Mouse (Mus musculus) urinary bladder, postnatal 4 days (tissue): ENCODE data around the gene Gm49380.

Source experiments
- DNase-seq, 2 experiments: peaks; one replicate each; pipeline ENCODE4 v3.0.0; 2021 to 2022; ENCODE audit warnings: low spot score in 2 of 2

The Gm49380 gene

GRCm38 (mm10) chr9:44093612-44094503 is 19.4 kb downstream of the Gm49380 start:
- peak; percentile 73 to 86 for DNase-seq

- DNase-seq, result no peak
Measured at GRCm38 (mm10) chr9:44088877-44089608, 24.3 kb downstream of the Gm49380 start.

GRCm38 (mm10) chr9:44087761-44088455 is 25.4 kb downstream of the Gm49380 start:
- DNase-seq, result no peak

- DNase-seq, result no peak
Measured at GRCm38 (mm10) chr9:44086960-44087359, 26.3 kb downstream of the Gm49380 start.

- DNase-seq, result no peak
Measured at GRCm38 (mm10) chr9:44085741-44086665, 27.3 kb downstream of the Gm49380 start.

- DNase-seq, result no peak
Measured at GRCm38 (mm10) chr9:44085276-44085675, 28.0 kb downstream of the Gm49380 start.

- peak; percentile 87 to 91 for DNase-seq
Measured at GRCm38 (mm10) chr9:44084659-44085229, 28.6 kb downstream of the Gm49380 start.

GRCm38 (mm10) chr9:44084236-44084635 is 29.1 kb downstream of the Gm49380 start:
- DNase-seq, result no peak

- DNase-seq, result no peak
Measured at GRCm38 (mm10) chr9:44083392-44084121, 29.7 kb downstream of the Gm49380 start.

- no peak for DNase-seq
Measured at GRCm38 (mm10) chr9:44082266-44082665, 31.0 kb downstream of the Gm49380 start.

GRCm38 (mm10) chr9:44081581-44081980 is 31.7 kb downstream of the Gm49380 start:
- DNase-seq, result no peak

GRCm38 (mm10) chr9:44080953-44081352 is 32.3 kb downstream of the Gm49380 start:
- no peak for DNase-seq

- no peak for DNase-seq
Measured at GRCm38 (mm10) chr9:44079997-44080780, 33.1 kb downstream of the Gm49380 start.

- peak; percentile 80 to 86 for DNase-seq
Measured at GRCm38 (mm10) chr9:44078955-44079756, 34.1 kb downstream of the Gm49380 start.

GRCm38 (mm10) chr9:44078136-44078797 is 35.0 kb downstream of the Gm49380 start:
- DNase-seq, result no peak

- DNase-seq, result no peak
Measured at GRCm38 (mm10) chr9:44077266-44077910, 35.9 kb downstream of the Gm49380 start.

GRCm38 (mm10) chr9:44076764-44077120 is 36.6 kb downstream of the Gm49380 start:
- DNase-seq, result peak in 1 of 2 experiments; percentile 60
